Mouse (Mus musculus) megakaryocyte, embryonic 14.5 days (primary cell): Measurements from ENCODE around the gene Gm36210.

ENCODE experiments used
- FLI1 ChIP-seq: IDR thresholded peaks from 2 replicates; pipeline ENCODE4 v1.6.1; 2012; ENCODE audit warnings: low read length, inconsistent platforms, mixed read lengths
- GATA1 ChIP-seq: IDR thresholded peaks from 3 replicates; pipeline ENCODE4 v1.6.1; 2012; ENCODE audit warnings: mixed read lengths, low read length, inconsistent platforms, borderline replicate concordance

GRCm38 (mm10) chr7:4917494-4917893 lies 11.2 kb upstream of the Gm36210 start:
- no peak for TF ChIP-seq FLI1
- no peak for TF ChIP-seq GATA1
